Comparison of ENCODE assay signal across 8 mouse cellular contexts in genomic region chr3:87508205-87508901, GRCm38 (mm10). TPM values are rescaled to one million over a fixed set of nuclear protein-coding genes. Genes with fewer than 3 reads are reported as not detected.
DNase-seq lines count a peak whose midpoint lies in the region; ATAC-seq lines count a peak whose summit lies in the region.

No protein-coding gene starts in this region.

- 0 out of 2 replicates have a peak overlapping the region, but pooled peaks have one; percentile 7 for H3K27ac ChIP-seq in embryonic facial prominence, embryonic 10.5 days (replicated peaks)
- H3K27ac ChIP-seq in midbrain, embryonic 11.5 days (ENCODE audit: low read depth, low read length), result no peak overlapping the region

- peaks cover 26% of the 10 kb centered on the region for H3K4me1 ChIP-seq in embryonic facial prominence, embryonic 10.5 days
- no peaks in the 10 kb centered on the region for H3K4me1 ChIP-seq in midbrain, embryonic 11.5 days (ENCODE audit: control insufficient read depth, insufficient read depth, low read length)

- ATAC-seq in midbrain, embryonic 11.5 days (ENCODE audit: low FRiP score), result peak; percentile 79

- intact Hi-C loops in left cerebral cortex, postnatal 4 days (cut with DNase I), result loop anchor here (5.0 kb wide), 1 partner anchor 54 kb away; no protein-coding TSS in a partner anchor

- H3K27me3 ChIP-seq in embryonic facial prominence, embryonic 10.5 days (replicated peaks; ENCODE audit: low read depth, poor library complexity, severe bottlenecking), result peaks cover 23% of the 10 kb centered on the region
- no peaks in the 10 kb centered on the region for H3K27me3 ChIP-seq in midbrain, embryonic 11.5 days (ENCODE audit: control insufficient read depth, insufficient read depth, low read length)

- peak overlapping the region; percentile 40 for H3K9ac ChIP-seq in midbrain, embryonic 11.5 days (ENCODE audit: low read length)

- DNase-seq in adrenal gland, postnatal 10 days, result peak; percentile 90
- DNase-seq in embryonic facial prominence, embryonic 10.5 days (ENCODE audit: low spot score), result peak; percentile 88
- DNase-seq in heart, adult 18-20 months, result peak; percentile 85 to 95
- DNase-seq in kidney, adult 11 months, result peak; percentile 81
- DNase-seq in left cerebral cortex, postnatal 4 days, result peak; percentile 86
- DNase-seq in midbrain, embryonic 11.5 days (ENCODE audit: low spot score, missing footprints), result peak; percentile 98
- DNase-seq in skeletal muscle tissue, adult 2 months (ENCODE audit: low read depth, low spot score), result peak; percentile 75
- peak; percentile 83 for DNase-seq in yolk sac, embryonic 10.5 days (ENCODE audit: low spot score)

- H3K4me3 ChIP-seq in embryonic facial prominence, embryonic 10.5 days, result peak overlapping the region; percentile 42
- H3K4me3 ChIP-seq in midbrain, embryonic 11.5 days (ENCODE audit: low read depth, low read length), result peak overlapping the region; percentile 7; the same call in 1 of the 2 replicates

- WGBS in embryonic facial prominence, embryonic 10.5 days, result 26% methylated on average over 17 of the region's 17 CpGs
- 24% methylated on average over 17 of the region's 17 CpGs for WGBS in midbrain, embryonic 11.5 days

- H3K36me3 ChIP-seq in embryonic facial prominence, embryonic 10.5 days (replicated peaks), result no peaks in the 10 kb centered on the region
- H3K36me3 ChIP-seq in midbrain, embryonic 11.5 days (ENCODE audit: control insufficient read depth, insufficient read depth, low read length), result no peaks in the 10 kb centered on the region

- no peaks in the 10 kb centered on the region for H3K9me3 ChIP-seq in embryonic facial prominence, embryonic 10.5 days
- no peaks in the 10 kb centered on the region for H3K9me3 ChIP-seq in midbrain, embryonic 11.5 days (ENCODE audit: control insufficient read depth, low read length)

- H3K4me2 ChIP-seq in midbrain, embryonic 11.5 days, result peak overlapping the region; percentile 34

RNA-seq across cellular contexts. Expression of gene Etv3, which starts 16.9 kb away (rescaled TPM):
- 10 to 100 TPM; 27.4 to 28.4 TPM for total RNA-seq in adrenal gland, postnatal 10 days (2021)
- 11.9 and 14.0 TPM in 2 replicates for polyA plus RNA-seq in embryonic facial prominence, embryonic 10.5 days (2016; fragmentation: Nextera tagmentation; extraction: Ambion mirVana)
- 10 to 100 TPM; 18.6 to 20.9 TPM for total RNA-seq in heart, adult 18-20 months (2021)
- 10 to 100 TPM; 17.2 to 18.3 TPM for total RNA-seq in left cerebral cortex, postnatal 4 days (2021)
- polyA plus RNA-seq in midbrain, embryonic 11.5 days (2014; fragmentation: Nextera tagmentation; extraction: Ambion mirVana), result 8.0 and 8.1 TPM in 2 replicates
